Mouse (Mus musculus) spleen, adult 12 weeks (tissue): ENCODE data around the gene Gm12830.

Source experiments
- DNase-seq: peaks from one replicate; pipeline ENCODE4 v3.0.0; 2022; ENCODE audit warnings: low spot score

Gene Gm12830

GRCm38 (mm10) chr4:114844600-114844999, 23.1 kb downstream of the Gm12830 start:
- DNase-seq = no peak

GRCm38 (mm10) chr4:114845622-114846021, 24.1 kb downstream of the Gm12830 start:
- DNase-seq = no peak

- no peak for DNase-seq
These were observed 25.2 kb downstream of the Gm12830 start for GRCm38 (mm10) chr4:114846723-114847122.

GRCm38 (mm10) chr4:114853968-114854367, 32.4 kb downstream of the Gm12830 start:
- DNase-seq = no peak

- DNase-seq = no peak
These were observed 36.9 kb downstream of the Gm12830 start for GRCm38 (mm10) chr4:114858426-114858825.

GRCm38 (mm10) chr4:114863166-114863565, 41.6 kb downstream of the Gm12830 start:
- DNase-seq = no peak

GRCm38 (mm10) chr4:114869765-114870490, 48.4 kb downstream of the Gm12830 start:
- no peak for DNase-seq

GRCm38 (mm10) chr4:114876441-114876972, 55.0 kb downstream of the Gm12830 start:
- DNase-seq = no peak

GRCm38 (mm10) chr4:114882232-114882631, 60.7 kb downstream of the Gm12830 start:
- no peak for DNase-seq

GRCm38 (mm10) chr4:114897853-114898252, 76.3 kb downstream of the Gm12830 start:
- no peak for DNase-seq

GRCm38 (mm10) chr4:114899885-114900284, 78.4 kb downstream of the Gm12830 start:
- DNase-seq = no peak

GRCm38 (mm10) chr4:114900866-114901642, 79.5 kb downstream of the Gm12830 start:
- no peak for DNase-seq

- DNase-seq = no peak
These were observed 80.3 kb downstream of the Gm12830 start for GRCm38 (mm10) chr4:114901643-114902351.

- DNase-seq = no peak
These were observed 81.3 kb downstream of the Gm12830 start for GRCm38 (mm10) chr4:114902641-114903421.

- no peak for DNase-seq
These were observed 81.9 kb downstream of the Gm12830 start for GRCm38 (mm10) chr4:114903422-114903782.

- no peak for DNase-seq
These were observed 84.0 kb downstream of the Gm12830 start for GRCm38 (mm10) chr4:114905501-114905900.
